Mouse (Mus musculus) liver, adult 2 months (tissue): ENCODE measurements at regions not wholly inside any gene's neighbourhood (a gene's known extent, or its start where the extent isn't known, plus 50 kb on each side); places are given as distances from the start of the nearest gene placed in this dataset.

Experiments used
- CTCF ChIP-seq: fragments of 200-500 bp; IDR thresholded peaks from 2 replicates; pipeline ENCODE4 v1.5.1; 2011; ENCODE audit warnings: low read depth, low read length, control low read depth
- POLR2A ChIP-seq: fragments of 200-500 bp; IDR thresholded peaks from 2 replicates; pipeline ENCODE4 v1.6.1; 2011; ENCODE audit warnings: low read length, control low read depth; ENCODE audit not compliant: insufficient read depth; ENCODE audit errors: extremely low read depth

DNA sequence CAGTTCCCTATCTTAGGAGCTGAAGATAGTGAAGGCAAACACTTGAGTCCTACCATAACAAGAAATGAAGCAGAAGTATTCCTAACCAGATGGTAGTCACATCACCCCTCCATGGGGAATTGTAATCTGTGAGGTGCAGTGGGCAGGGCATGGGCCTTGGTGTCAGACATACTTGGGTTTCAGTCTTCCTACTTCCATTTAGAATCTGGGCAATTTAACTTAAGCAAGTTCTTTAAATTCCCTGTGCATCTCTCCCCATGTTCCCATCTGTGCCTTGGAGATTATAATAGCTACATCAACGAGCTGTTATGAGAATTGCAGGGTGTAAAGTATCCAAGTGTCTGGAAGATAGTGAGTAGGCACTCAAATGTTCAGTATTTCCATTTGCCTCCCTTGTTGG, 149.9 kb upstream of the Nwd2 start:
- TF ChIP-seq POLR2A: no peak
- no peak for TF ChIP-seq CTCF
